Mouse (Mus musculus) kidney, adult 2 months (tissue): Measurements from ENCODE around the gene Erbb4. TPM values are rescaled to one million over a fixed set of nuclear protein-coding genes. Genes with fewer than 3 reads are reported as not detected.
"Not testable (repeated sequence)": the region's sequence is repeated elsewhere in the genome, so short reads cannot be mapped to it uniquely, and the experiment has no call there.

Source experiments
- DNase-seq: peaks from one replicate; pipeline ENCODE4 v3.0.0; 2021
- H3K27ac ChIP-seq: fragments of 200-500 bp; 2 replicates; pipeline ENCODE4 v1.5.1; 2012; ENCODE audit warnings: low read depth, low read length, control low read depth, inconsistent platforms; ENCODE audit not compliant: insufficient read depth
- H3K27me3 ChIP-seq: fragments of 200-500 bp; replicated peaks from 2 replicates; pipeline ENCODE4 v1.6.1; 2012; ENCODE audit warnings: mild to moderate bottlenecking, moderate library complexity, low read length, inconsistent platforms; ENCODE audit not compliant: control insufficient read depth, insufficient read depth
- H3K36me3 ChIP-seq: fragments of 200-500 bp; 2 replicates; pipeline ENCODE4 v1.6.1; 2012; ENCODE audit warnings: mild to moderate bottlenecking, moderate library complexity, low read length, inconsistent platforms; ENCODE audit not compliant: control insufficient read depth, insufficient read depth
- H3K4me1 ChIP-seq: fragments of 200-500 bp; 2 replicates; pipeline ENCODE4 v1.6.1; 2011; ENCODE audit warnings: low read length; ENCODE audit not compliant: control insufficient read depth, insufficient read depth
- H3K4me3 ChIP-seq: fragments of 200-500 bp; 2 replicates; pipeline ENCODE4 v1.5.1; 2011; ENCODE audit warnings: mild to moderate bottlenecking, low read depth, low read length, control low read depth; ENCODE audit not compliant: insufficient read depth
- CTCF ChIP-seq: fragments of 200-500 bp; conservative IDR thresholded peaks from 2 replicates; pipeline ENCODE4 v1.5.1; 2011; ENCODE audit warnings: low read depth, mild to moderate bottlenecking, control low read depth, low read length, moderate library complexity, mixed read lengths; ENCODE audit not compliant: insufficient read depth, insufficient read length
- POLR2A ChIP-seq: fragments of 200-500 bp; IDR thresholded peaks from one replicate; pipeline ENCODE4 v1.6.1; 2011; ENCODE audit warnings: low read depth, low read length, control low read depth
- WGBS: fragments of 180-500 bp; shearing (Covaris S2); methylation state at CpG from one replicate; pipeline ENCODE4 v1.1.7; 2018; 5-methylcytosine and 5-hydroxymethylcytosine counted together
- polyA plus RNA-seq: library from polyadenylated mRNA; depleted of rRNA; stranded (reverse); fragments of >200 nt; gene quantifications from 2 replicates; pipeline ENCODE4 v1.2.3, GENCODE M21; 2012

The Erbb4 gene
- polyA plus RNA-seq, 1 experiment: 1.8 TPM

DNA sequence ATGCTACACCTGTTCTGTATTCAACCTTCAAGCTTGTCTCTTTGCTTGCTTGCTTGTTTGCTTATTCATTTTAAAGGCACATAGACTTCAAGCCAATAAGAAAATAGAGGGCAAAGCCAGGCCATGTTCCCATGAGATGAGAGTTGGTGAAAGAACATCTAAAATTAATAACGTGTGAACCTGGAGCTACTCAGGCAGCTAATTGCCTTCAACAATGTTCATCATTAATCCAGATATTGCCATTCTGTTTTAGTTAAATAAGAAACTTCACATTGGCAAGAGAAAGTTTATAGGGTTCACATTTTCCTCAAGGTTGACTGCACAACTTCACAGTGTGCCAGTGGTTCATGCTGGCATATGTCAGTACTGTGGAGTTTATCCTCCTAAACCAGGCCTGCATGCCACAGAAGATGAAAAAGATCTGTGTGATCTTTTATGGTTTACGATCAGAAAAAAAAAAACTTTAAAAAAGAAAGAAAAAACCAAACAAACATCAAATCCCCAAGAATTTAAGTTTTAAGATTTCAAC, 284.7 kb downstream of the Erbb4 start:
- no peak overlapping the region for H3K27ac ChIP-seq
- peak; percentile 72 for DNase-seq
- no peaks in the 10 kb centered on the region for H3K27me3 ChIP-seq
- no peak overlapping the region for H3K4me3 ChIP-seq
- WGBS: 22% methylated on average over 2 of the region's 2 CpGs
- TF ChIP-seq POLR2A: no peak
- no peak for TF ChIP-seq CTCF
- no peaks in the 10 kb centered on the region for H3K36me3 ChIP-seq
- H3K4me1 ChIP-seq: no peaks in the 10 kb centered on the region

DNA sequence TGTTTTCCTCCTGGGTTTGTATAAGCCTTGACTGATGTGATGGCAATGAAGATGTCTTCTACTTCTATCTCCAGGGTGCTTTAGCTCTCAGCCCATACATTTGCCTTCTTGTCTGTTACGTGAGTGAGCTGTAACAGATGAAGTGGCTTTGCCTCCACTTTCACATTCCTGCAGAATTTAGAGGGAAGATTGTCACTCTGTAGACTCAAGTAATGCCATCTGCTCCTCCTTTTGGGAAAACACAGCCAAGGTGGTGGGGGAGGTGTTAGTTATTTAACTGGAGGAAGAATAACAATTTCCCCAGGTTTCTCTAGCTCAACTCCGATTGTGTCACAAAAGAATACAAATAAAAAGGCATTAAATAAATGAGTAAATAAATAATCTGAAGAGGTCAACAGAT, 301.1 kb downstream of the Erbb4 start:
- no peak overlapping the region for H3K4me3 ChIP-seq
- no peak for DNase-seq
- H3K36me3 ChIP-seq: no peaks in the 10 kb centered on the region
- WGBS: 77% methylated on average over 2 of the region's 2 CpGs
- no peak for TF ChIP-seq CTCF
- no peak for TF ChIP-seq POLR2A
- no peaks in the 10 kb centered on the region for H3K4me1 ChIP-seq
- no peak overlapping the region for H3K27ac ChIP-seq
- H3K27me3 ChIP-seq: no peaks in the 10 kb centered on the region

DNA sequence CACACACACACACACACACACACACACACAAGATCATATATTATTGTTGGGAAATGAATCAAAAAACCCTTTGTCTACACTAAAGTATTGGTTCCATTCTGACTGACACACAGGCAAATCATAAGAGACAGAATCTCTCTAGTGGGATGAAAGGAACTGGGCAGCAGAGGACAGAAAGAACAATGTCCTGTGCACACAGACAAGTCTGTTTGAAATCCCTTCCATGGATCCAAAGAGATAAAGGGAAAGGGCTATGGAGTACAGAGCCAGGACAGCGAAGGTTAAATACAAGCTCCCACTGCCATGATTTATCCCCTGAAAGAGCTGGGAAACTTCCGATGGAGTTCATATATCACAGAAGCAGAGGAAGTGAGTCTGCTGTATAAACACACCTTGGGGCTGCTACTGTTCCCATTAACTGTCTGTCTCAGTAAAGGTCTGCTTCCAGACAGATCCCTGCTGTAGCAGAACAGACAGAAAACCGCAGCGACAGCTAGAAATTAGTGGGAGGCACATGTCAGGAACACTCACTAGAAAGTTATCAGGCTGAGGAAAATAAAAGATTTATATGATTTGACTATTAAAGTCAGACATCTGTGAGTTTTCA, 320.3 kb downstream of the Erbb4 start:
- TF ChIP-seq POLR2A (no peak), CTCF (no peak)
- no peaks in the 10 kb centered on the region for H3K4me1 ChIP-seq
- DNase-seq: no peak
- no peaks in the 10 kb centered on the region for H3K27me3 ChIP-seq
- H3K4me3 ChIP-seq: no peak overlapping the region
- 31% methylated on average over 4 of the region's 4 CpGs for WGBS
- H3K27ac ChIP-seq: no peak overlapping the region
- H3K36me3 ChIP-seq: no peaks in the 10 kb centered on the region

GRCm38 (mm10) chr1:68780653-68781052, 327.2 kb downstream of the Erbb4 start:
- Histone ChIP-seq H3K4me1 (peaks cover 2% of the 10 kb centered on the region; the same call in 1 of the 2 replicates), H3K27me3 (no peaks in the 10 kb centered on the region), H3K36me3 (no peaks in the 10 kb centered on the region), H3K4me3 (no peak overlapping the region), H3K27ac (no peak overlapping the region; the same call in 1 of the 2 replicates)
- WGBS: 8% methylated on average over 2 of the region's 2 CpGs
- TF ChIP-seq CTCF: no peak
- TF ChIP-seq POLR2A: no peak
- peak; percentile 19 for DNase-seq

GRCm38 (mm10) chr1:68780032-68780431, 327.8 kb downstream of the Erbb4 start:
- peak; percentile 3 for DNase-seq
- WGBS: 80% methylated on average over 1 of the region's 1 CpGs
- peaks cover 2% of the 10 kb centered on the region; the same call in 1 of the 2 replicates for H3K4me1 ChIP-seq
- H3K36me3 ChIP-seq: no peaks in the 10 kb centered on the region
- no peak overlapping the region for H3K4me3 ChIP-seq
- TF ChIP-seq CTCF: no peak
- TF ChIP-seq POLR2A: no peak
- no peak overlapping the region for H3K27ac ChIP-seq
- no peaks in the 10 kb centered on the region for H3K27me3 ChIP-seq

DNA sequence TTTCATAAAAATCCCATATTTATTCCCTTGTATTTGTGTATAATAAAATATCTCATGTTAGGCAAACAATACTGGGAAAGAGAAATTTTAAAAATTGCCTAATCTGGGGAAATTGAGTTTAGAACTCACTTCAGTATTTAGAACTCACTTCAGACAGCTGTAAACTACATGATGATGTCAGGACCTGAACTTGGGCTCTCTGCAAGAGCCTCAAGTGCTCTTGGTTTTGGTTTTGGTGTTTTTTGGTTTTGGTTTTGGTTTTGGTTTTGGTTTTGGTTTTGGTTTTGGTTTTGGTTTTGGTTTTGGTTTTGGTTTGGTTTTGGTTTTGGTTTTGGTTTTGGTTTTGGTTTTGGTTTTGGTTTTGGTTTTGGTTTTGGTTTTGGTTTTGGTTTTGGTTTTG, 341.8 kb downstream of the Erbb4 start:
- not testable (repeated sequence) for H3K27ac ChIP-seq, H3K27me3 ChIP-seq, H3K36me3 ChIP-seq, H3K4me3 ChIP-seq, H3K4me1 ChIP-seq, DNase-seq

- Histone ChIP-seq H3K36me3 (no peaks in the 10 kb centered on the region), H3K4me3 (no peak overlapping the region), H3K27me3 (no peaks in the 10 kb centered on the region), H3K27ac (no peak overlapping the region), H3K4me1 (no peaks in the 10 kb centered on the region)
- TF ChIP-seq CTCF: no peak
- 65% methylated on average over 5 of the region's 5 CpGs for WGBS
- no peak for DNase-seq
Measured at GRCm38 (mm10) chr1:68762456-68762855, 345.4 kb downstream of the Erbb4 start.

GRCm38 (mm10) chr1:68748976-68749375, 358.9 kb downstream of the Erbb4 start:
- no peak for DNase-seq
- Histone ChIP-seq H3K27ac (no peak overlapping the region), H3K27me3 (no peaks in the 10 kb centered on the region), H3K4me1 (no peaks in the 10 kb centered on the region), H3K36me3 (no peaks in the 10 kb centered on the region), H3K4me3 (no peak overlapping the region)
- whole genome bisulfite sequencing: 32% methylated on average over 1 of the region's 1 CpGs
- no peak for TF ChIP-seq POLR2A
- TF ChIP-seq CTCF: no peak
